Mouse (Mus musculus): ENCODE data around the gene Pde6d. TPM values are rescaled to one million over a fixed set of nuclear protein-coding genes. Genes with fewer than 3 reads are reported as not detected.
"Not testable (repeated sequence)": the region's sequence is repeated elsewhere in the genome, so short reads cannot be mapped to it uniquely, and the experiment has no call there.

The Pde6d gene
- polyA plus RNA-seq, 1 experiment: 74.9 TPM

- Histone ChIP-seq H3K27ac (ENCODE audit: insufficient read depth, low read length) (no peak overlapping the region), H3K4me1 (ENCODE audit: control insufficient read depth, insufficient read depth, low read length) (no peaks in the 10 kb centered on the region), H3K4me3 (ENCODE audit: insufficient read depth, low read length) (no peak overlapping the region)
- TF ChIP-seq CTCF (IDR thresholded peaks at IDR 0.05; ENCODE audit: extremely low read depth, insufficient read depth, low read length) (no peak), POLR2A (IDR thresholded peaks at IDR 0.05; ENCODE audit: extremely low read depth, insufficient read depth, low read length) (no peak)
Measured at GRCm38 (mm10) chr1:86546797-86547196, 35.6 kb downstream of the Pde6d start.

GRCm38 (mm10) chr1:86542584-86542983 is 39.8 kb downstream of the Pde6d start:
- Histone ChIP-seq H3K27ac (ENCODE audit: insufficient read depth, low read length) (no peak overlapping the region), H3K4me3 (ENCODE audit: insufficient read depth, low read length) (no peak overlapping the region), H3K4me1 (ENCODE audit: control insufficient read depth, insufficient read depth, low read length) (no peaks in the 10 kb centered on the region)
- no peak for TF ChIP-seq CTCF (IDR thresholded peaks at IDR 0.05; ENCODE audit: extremely low read depth, insufficient read depth, low read length)
- no peak for TF ChIP-seq POLR2A (IDR thresholded peaks at IDR 0.05; ENCODE audit: extremely low read depth, insufficient read depth, low read length)

- H3K4me1 ChIP-seq (ENCODE audit: control insufficient read depth, insufficient read depth, low read length); H3K27ac ChIP-seq (ENCODE audit: insufficient read depth, low read length); H3K4me3 ChIP-seq (ENCODE audit: insufficient read depth, low read length): not testable (repeated sequence)
Measured at GRCm38 (mm10) chr1:86539583-86539982, 42.8 kb downstream of the Pde6d start.

- Histone ChIP-seq H3K4me1 (ENCODE audit: control insufficient read depth, insufficient read depth, low read length) (no peaks in the 10 kb centered on the region), H3K4me3 (ENCODE audit: insufficient read depth, low read length) (no peak overlapping the region), H3K27ac (ENCODE audit: insufficient read depth, low read length) (no peak overlapping the region)
- peak; percentile 41 for TF ChIP-seq CTCF (IDR thresholded peaks at IDR 0.05; ENCODE audit: extremely low read depth, insufficient read depth, low read length)
- TF ChIP-seq POLR2A (IDR thresholded peaks at IDR 0.05; ENCODE audit: extremely low read depth, insufficient read depth, low read length): no peak
Measured at GRCm38 (mm10) chr1:86538383-86538782, 44.0 kb downstream of the Pde6d start.

GRCm38 (mm10) chr1:86533411-86534130 is 48.9 kb downstream of the Pde6d start:
- H3K4me3 ChIP-seq (ENCODE audit: insufficient read depth, low read length): no peak overlapping the region
- TF ChIP-seq CTCF (IDR thresholded peaks at IDR 0.05; ENCODE audit: extremely low read depth, insufficient read depth, low read length) (0 out of 2 replicates have a peak, but pooled peaks have one; percentile 9), POLR2A (IDR thresholded peaks at IDR 0.05; ENCODE audit: extremely low read depth, insufficient read depth, low read length) (no peak)
- H3K4me1 ChIP-seq (ENCODE audit: control insufficient read depth, insufficient read depth, low read length): peaks cover 3% of the 10 kb centered on the region; the same call in 1 of the 2 replicates
- H3K27ac ChIP-seq (ENCODE audit: insufficient read depth, low read length): no peak overlapping the region

GRCm38 (mm10) chr1:86532362-86533051 is 49.9 kb downstream of the Pde6d start:
- H3K27ac ChIP-seq (ENCODE audit: insufficient read depth, low read length): no peak overlapping the region
- TF ChIP-seq POLR2A (IDR thresholded peaks at IDR 0.05; ENCODE audit: extremely low read depth, insufficient read depth, low read length): no peak
- peak; percentile 85 for TF ChIP-seq CTCF (IDR thresholded peaks at IDR 0.05; ENCODE audit: extremely low read depth, insufficient read depth, low read length)
- no peak overlapping the region for H3K4me3 ChIP-seq (ENCODE audit: insufficient read depth, low read length)
- peaks cover 3% of the 10 kb centered on the region; the same call in 1 of the 2 replicates for H3K4me1 ChIP-seq (ENCODE audit: control insufficient read depth, insufficient read depth, low read length)

- Histone ChIP-seq H3K4me1 (ENCODE audit: control insufficient read depth, insufficient read depth, low read length) (peaks cover 3% of the 10 kb centered on the region; the same call in 1 of the 2 replicates), H3K27ac (ENCODE audit: insufficient read depth, low read length) (no peak overlapping the region), H3K4me3 (ENCODE audit: insufficient read depth, low read length) (no peak overlapping the region)
- TF ChIP-seq CTCF (IDR thresholded peaks at IDR 0.05; ENCODE audit: extremely low read depth, insufficient read depth, low read length) (no peak), POLR2A (IDR thresholded peaks at IDR 0.05; ENCODE audit: extremely low read depth, insufficient read depth, low read length) (no peak)
Measured at GRCm38 (mm10) chr1:86531547-86532321, 50.7 kb downstream of the Pde6d start.

GRCm38 (mm10) chr1:86530871-86531546 is 51.4 kb downstream of the Pde6d start:
- TF ChIP-seq CTCF (IDR thresholded peaks at IDR 0.05; ENCODE audit: extremely low read depth, insufficient read depth, low read length): no peak
- no peak for TF ChIP-seq POLR2A (IDR thresholded peaks at IDR 0.05; ENCODE audit: extremely low read depth, insufficient read depth, low read length)
- peaks cover 3% of the 10 kb centered on the region; the same call in 1 of the 2 replicates for H3K4me1 ChIP-seq (ENCODE audit: control insufficient read depth, insufficient read depth, low read length)
- H3K4me3 ChIP-seq (ENCODE audit: insufficient read depth, low read length): no peak overlapping the region
- no peak overlapping the region for H3K27ac ChIP-seq (ENCODE audit: insufficient read depth, low read length)

- Histone ChIP-seq H3K4me1 (ENCODE audit: control insufficient read depth, insufficient read depth, low read length) (peaks cover 3% of the 10 kb centered on the region; the same call in 1 of the 2 replicates), H3K27ac (ENCODE audit: insufficient read depth, low read length) (no peak overlapping the region), H3K4me3 (ENCODE audit: insufficient read depth, low read length) (peak overlapping the region; percentile 68; the same call in 1 of the 2 replicates)
- TF ChIP-seq POLR2A (IDR thresholded peaks at IDR 0.05; ENCODE audit: extremely low read depth, insufficient read depth, low read length) (no peak), CTCF (IDR thresholded peaks at IDR 0.05; ENCODE audit: extremely low read depth, insufficient read depth, low read length) (no peak)
Measured at GRCm38 (mm10) chr1:86529590-86529989, 52.8 kb downstream of the Pde6d start.

Data from cortical plate, adult 2 months (tissue).